Mouse (Mus musculus) forebrain, embryonic 16.5 days (tissue): ENCODE data around the gene Rpl36a. TPM values are rescaled to one million over a fixed set of nuclear protein-coding genes. Genes with fewer than 3 reads are reported as not detected.
"Not testable (repeated sequence)": the region's sequence is repeated elsewhere in the genome, so short reads cannot be mapped to it uniquely, and the experiment has no call there.

Source experiments
- ATAC-seq: fragments of 200-750 bp; cut with Nextera tagmentation; 2 replicates; pipeline ENCODE4 v1.8.0; 2017; ENCODE audit warnings: mild to moderate bottlenecking, moderate library complexity
- H3K27ac ChIP-seq: fragments of 300-500 bp; sonication (generic); 2 replicates; pipeline ENCODE4 v1.5.1; 2014; ENCODE audit warnings: low read length, control low read depth
- H3K27me3 ChIP-seq: fragments of 300-500 bp; sonication (generic); replicated peaks from 2 replicates; pipeline ENCODE4 v1.6.1; 2014; ENCODE audit warnings: low read length; ENCODE audit not compliant: control insufficient read depth, insufficient read depth
- H3K36me3 ChIP-seq: fragments of 300-500 bp; sonication (generic); 2 replicates; pipeline ENCODE4 v1.6.1; 2014; ENCODE audit not compliant: control insufficient read depth, insufficient read depth
- H3K4me1 ChIP-seq: fragments of 300-500 bp; sonication (generic); replicated peaks from 2 replicates; pipeline ENCODE4 v1.6.1; 2014; ENCODE audit warnings: low read length; ENCODE audit not compliant: control insufficient read depth, insufficient read depth
- H3K4me2 ChIP-seq: fragments of 300-500 bp; sonication (generic); 2 replicates; pipeline ENCODE4 v1.6.1; 2014; ENCODE audit warnings: mild to moderate bottlenecking, low read length, control low read depth
- H3K4me3 ChIP-seq: fragments of 300-500 bp; sonication (generic); replicated peaks from 2 replicates; pipeline ENCODE4 v1.5.1; 2014; ENCODE audit warnings: mild to moderate bottlenecking, low read length, control low read depth
- H3K9ac ChIP-seq: fragments of 300-500 bp; sonication (generic); replicated peaks from 2 replicates; pipeline ENCODE4 v1.6.1; 2014; ENCODE audit warnings: low read depth, low read length, control low read depth
- H3K9me3 ChIP-seq: fragments of 300-500 bp; sonication (generic); 2 replicates; pipeline ENCODE4 v1.6.1; 2016; ENCODE audit warnings: low read length; ENCODE audit not compliant: control insufficient read depth
- WGBS: fragments of 180-500 bp; shearing (Covaris S2); extraction: QIAGEN DNeasy Blood & Tissue Kit; methylation state at CpG from one replicate; pipeline ENCODE4 v1.1.7; 2014; 5-methylcytosine and 5-hydroxymethylcytosine counted together
- polyA plus RNA-seq: library from polyadenylated mRNA; unstranded; fragments of >200 nt; fragmentation: Nextera tagmentation; extraction: Ambion mirVana; gene quantifications from 2 replicates; pipeline ENCODE4 v1.2.1, GENCODE M21; 2015

Rpl36a gene
- polyA plus RNA-seq = 178 and 190 TPM in 2 replicates

GRCm38 (mm10) chrX:134585103-134586002 lies at the start of gene Rpl36a:
Rpl36a (plus strand) TSS chrX:134585654.
- peak within 1 kb of the TSS; percentile 67 for H3K4me2 ChIP-seq
- H3K9ac ChIP-seq = peak within 1 kb of the TSS; percentile 62
- H3K4me3 ChIP-seq = peak within 1 kb of the TSS; percentile 53
- ATAC-seq = peak; percentile 99
- 17% methylated on average over 45 of the region's 45 CpGs for WGBS
- peak within 1 kb of the TSS; percentile 82 for H3K27ac ChIP-seq
- peaks cover 5% of the 10 kb centered on the region; the same call in 1 of the 2 replicates for H3K4me1 ChIP-seq
- H3K36me3 ChIP-seq = no peaks in the 10 kb centered on the region
- H3K9me3 ChIP-seq = no peaks in the 10 kb centered on the region
- no peaks in the 10 kb centered on the region for H3K27me3 ChIP-seq

- not testable (repeated sequence) for H3K4me2 ChIP-seq
Observed at GRCm38 (mm10) chrX:134539795-134540194, 45.7 kb upstream of the Rpl36a start.

GRCm38 (mm10) chrX:134540414-134541135 lies 44.9 kb upstream of the Rpl36a start:
- peak; percentile 15 for ATAC-seq

More at GRCm38 (mm10) chrX:134539795-134540194, 45.7 kb upstream of the Rpl36a start:
- not testable (repeated sequence) for H3K36me3 ChIP-seq, H3K27me3 ChIP-seq, H3K9ac ChIP-seq, H3K27ac ChIP-seq, H3K9me3 ChIP-seq, H3K4me3 ChIP-seq, ATAC-seq, H3K4me1 ChIP-seq
- WGBS = 91% methylated on average over 10 of the region's 10 CpGs

GRCm38 (mm10) chrX:134541145-134541954 lies 44.1 kb upstream of the Rpl36a start, which contains the start of gene Timm8a1:
Timm8a1 (minus strand) TSS chrX:134541865.
- no peaks in the 10 kb centered on the region for H3K36me3 ChIP-seq
- H3K27me3 ChIP-seq = no peaks in the 10 kb centered on the region
- H3K9ac ChIP-seq = peak within 1 kb of the TSS; percentile 60
- H3K4me3 ChIP-seq = peak within 1 kb of the TSS; percentile 56
- H3K27ac ChIP-seq = peak within 1 kb of the TSS; percentile 74
- no peaks in the 10 kb centered on the region for H3K9me3 ChIP-seq
- peak; percentile 96 for ATAC-seq
- no peaks in the 10 kb centered on the region for H3K4me1 ChIP-seq
- H3K4me2 ChIP-seq = peak within 1 kb of the TSS; percentile 61
- 18% methylated on average over 33 of the region's 61 CpGs for WGBS

More at GRCm38 (mm10) chrX:134540414-134541135, 44.9 kb upstream of the Rpl36a start:
- Histone ChIP-seq H3K4me3 (peak overlapping the region; percentile 56), H3K4me2 (peak overlapping the region; percentile 61), H3K9me3 (no peaks in the 10 kb centered on the region), H3K36me3 (no peaks in the 10 kb centered on the region), H3K4me1 (no peaks in the 10 kb centered on the region), H3K9ac (peak overlapping the region; percentile 58), H3K27me3 (no peaks in the 10 kb centered on the region), H3K27ac (no peak overlapping the region)
- WGBS = 22% methylated on average over 12 of the region's 12 CpGs

- Histone ChIP-seq H3K4me2 (peak overlapping the region; percentile 61), H3K27ac (no peak overlapping the region; the same call in 1 of the 2 replicates), H3K4me3 (peak overlapping the region; percentile 56), H3K9ac (peak overlapping the region; percentile 60), H3K36me3 (no peaks in the 10 kb centered on the region), H3K4me1 (no peaks in the 10 kb centered on the region), H3K9me3 (no peaks in the 10 kb centered on the region), H3K27me3 (no peaks in the 10 kb centered on the region)
- ATAC-seq = no peak; the same call in 1 of the 2 replicates
- WGBS = 24% methylated on average over 6 of the region's 6 CpGs
Observed at GRCm38 (mm10) chrX:134541955-134542308, 43.5 kb upstream of the Rpl36a start.

GRCm38 (mm10) chrX:134547330-134547729 lies 38.1 kb upstream of the Rpl36a start:
- WGBS = 90% methylated on average over 4 of the region's 4 CpGs
- ATAC-seq = no peak
- Histone ChIP-seq H3K27ac (no peak overlapping the region), H3K4me1 (no peaks in the 10 kb centered on the region), H3K9me3 (no peaks in the 10 kb centered on the region), H3K4me2 (no peak overlapping the region), H3K36me3 (no peaks in the 10 kb centered on the region), H3K27me3 (no peaks in the 10 kb centered on the region), H3K9ac (no peak overlapping the region), H3K4me3 (no peak overlapping the region)

GRCm38 (mm10) chrX:134550903-134551302 lies 34.6 kb upstream of the Rpl36a start:
- no peaks in the 10 kb centered on the region for H3K36me3 ChIP-seq
- no peak overlapping the region for H3K4me2 ChIP-seq
- H3K9ac ChIP-seq = no peak overlapping the region
- no peak overlapping the region for H3K4me3 ChIP-seq
- no peaks in the 10 kb centered on the region for H3K4me1 ChIP-seq
- no peaks in the 10 kb centered on the region for H3K9me3 ChIP-seq
- peak; percentile 62 for ATAC-seq
- 12% methylated on average over 5 of the region's 5 CpGs for WGBS
- no peaks in the 10 kb centered on the region for H3K27me3 ChIP-seq
- H3K27ac ChIP-seq = no peak overlapping the region

- WGBS = 91% methylated on average over 3 of the region's 4 CpGs
- H3K27ac ChIP-seq = no peak overlapping the region
- no peak for ATAC-seq
Observed at GRCm38 (mm10) chrX:134553326-134553725, 32.1 kb upstream of the Rpl36a start.

More at GRCm38 (mm10) chrX:134553326-134553725, 32.1 kb upstream of the Rpl36a start:
- Histone ChIP-seq H3K4me2 (no peak overlapping the region), H3K4me3 (no peak overlapping the region), H3K4me1 (no peaks in the 10 kb centered on the region), H3K36me3 (no peaks in the 10 kb centered on the region), H3K9me3 (no peaks in the 10 kb centered on the region), H3K27me3 (no peaks in the 10 kb centered on the region), H3K9ac (no peak overlapping the region)
